Mouse (Mus musculus) lung, postnatal 10 days (tissue): Measurements from ENCODE around the gene Ccdc167.

Experiments
- DNase-seq: peaks from one replicate; pipeline ENCODE4 v3.0.0; 2021

Ccdc167 gene

DNA sequence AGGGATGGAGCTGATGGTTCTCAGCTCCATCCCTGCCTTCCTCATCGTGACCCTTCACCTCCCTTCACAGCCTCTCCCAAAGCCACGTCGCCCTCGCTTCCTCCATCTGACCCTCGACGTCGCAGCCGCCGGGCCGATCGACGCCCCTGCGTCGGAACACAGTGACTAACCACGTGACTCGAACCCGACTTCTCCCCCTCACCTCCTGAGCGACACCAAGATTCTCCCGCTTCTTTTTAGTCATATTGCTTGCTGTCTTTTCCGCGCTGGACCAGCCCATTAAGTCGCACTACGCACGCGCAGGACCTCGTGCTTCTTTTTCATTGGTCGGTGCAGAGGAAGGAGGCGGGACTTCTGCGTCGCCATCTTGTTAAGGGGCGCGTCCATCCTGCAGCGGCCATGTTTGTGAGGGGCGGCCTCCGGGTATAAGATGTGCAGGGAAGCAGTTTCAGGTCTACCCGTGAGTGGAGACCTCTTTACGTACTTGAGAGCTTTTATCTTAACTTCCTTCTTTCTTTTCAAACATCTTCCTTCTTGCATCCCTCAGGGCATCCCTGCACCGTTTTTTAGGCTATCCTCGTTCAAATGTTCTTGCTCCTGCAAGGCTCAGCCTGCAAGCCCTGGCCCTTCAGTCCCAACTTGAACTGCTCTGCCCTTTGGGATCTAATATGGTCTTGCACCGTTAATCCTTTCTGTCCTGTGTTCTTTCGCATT is at the start of gene Ccdc167:
TSS of gene Ccdc167 (minus strand) at position 313 of the 714 bp plus-strand sequence.
- DNase-seq, result peak; percentile 97

DNA sequence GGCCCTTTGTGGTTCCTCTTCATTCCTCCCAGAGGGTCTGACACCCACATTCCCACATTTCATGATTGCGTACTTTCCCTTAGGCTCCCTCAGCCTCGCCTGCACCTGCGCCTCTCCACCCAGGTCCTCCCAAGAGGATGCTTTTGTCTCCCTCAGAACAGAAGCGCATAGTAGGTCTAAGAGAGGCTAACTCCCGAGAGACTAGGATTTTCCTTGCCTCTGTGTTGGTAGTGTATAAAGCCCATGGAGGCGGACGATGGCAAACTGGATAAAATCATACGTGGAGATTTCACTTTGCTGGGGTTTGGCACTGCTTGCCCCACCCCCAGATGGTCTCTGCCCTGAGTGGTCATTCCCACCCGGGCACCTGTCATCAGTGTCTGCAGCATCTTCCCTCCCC is 48.5 kb upstream of the Ccdc167 start:
- DNase-seq, result no peak

DNA sequence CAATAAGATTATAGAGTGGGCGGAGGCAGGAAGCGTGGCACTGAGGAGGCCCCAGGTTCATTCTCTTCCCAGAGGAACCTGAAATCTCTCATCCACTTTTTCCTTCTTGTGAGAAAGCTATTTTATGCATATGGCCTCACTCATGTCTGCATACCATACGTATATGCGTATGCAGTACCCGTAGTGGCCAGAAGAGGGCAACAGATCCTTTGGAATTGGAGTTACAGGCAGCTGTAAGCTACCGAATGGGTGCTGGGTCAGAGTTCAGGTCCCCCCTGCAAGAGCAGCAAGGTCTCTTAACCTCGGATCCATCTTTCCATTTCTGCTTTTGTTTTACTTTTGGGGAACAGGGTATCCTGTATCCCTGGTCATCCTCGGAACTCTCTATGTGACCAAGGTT is 45.7 kb upstream of the Ccdc167 start:
- DNase-seq, result peak; percentile 41

- DNase-seq, result peak; percentile 8
Measured at GRCm38 (mm10) chr17:29761938-29762337, 45.1 kb upstream of the Ccdc167 start.

- DNase-seq, result peak; percentile 41
Measured at GRCm38 (mm10) chr17:29760404-29761375, 43.8 kb upstream of the Ccdc167 start.

GRCm38 (mm10) chr17:29759963-29760362 is 43.1 kb upstream of the Ccdc167 start:
- no peak for DNase-seq

GRCm38 (mm10) chr17:29756381-29756780 is 39.5 kb upstream of the Ccdc167 start:
- DNase-seq, result peak; percentile 12

DNA sequence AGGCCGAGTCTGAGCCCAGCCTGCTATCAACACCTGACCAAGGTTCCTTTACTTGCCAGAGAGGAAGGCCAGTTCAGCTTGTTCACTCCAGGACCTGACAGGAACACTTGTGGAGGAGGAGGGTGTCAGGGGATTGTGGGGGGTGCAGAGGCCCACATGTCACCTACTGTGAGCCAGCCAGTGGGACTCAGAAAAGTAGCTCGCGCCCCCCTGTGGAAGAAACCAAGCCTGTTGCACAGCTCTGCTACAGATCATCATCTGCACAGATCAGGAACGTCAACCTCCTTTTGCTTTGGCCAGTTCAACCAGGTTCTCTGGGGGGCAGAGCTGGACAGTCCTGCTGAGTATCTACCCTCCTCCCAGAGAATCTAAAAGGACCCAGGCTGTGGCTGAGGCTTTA is 37.7 kb upstream of the Ccdc167 start:
- no peak for DNase-seq

GRCm38 (mm10) chr17:29747466-29747865 is 30.6 kb upstream of the Ccdc167 start:
- DNase-seq, result no peak

DNA sequence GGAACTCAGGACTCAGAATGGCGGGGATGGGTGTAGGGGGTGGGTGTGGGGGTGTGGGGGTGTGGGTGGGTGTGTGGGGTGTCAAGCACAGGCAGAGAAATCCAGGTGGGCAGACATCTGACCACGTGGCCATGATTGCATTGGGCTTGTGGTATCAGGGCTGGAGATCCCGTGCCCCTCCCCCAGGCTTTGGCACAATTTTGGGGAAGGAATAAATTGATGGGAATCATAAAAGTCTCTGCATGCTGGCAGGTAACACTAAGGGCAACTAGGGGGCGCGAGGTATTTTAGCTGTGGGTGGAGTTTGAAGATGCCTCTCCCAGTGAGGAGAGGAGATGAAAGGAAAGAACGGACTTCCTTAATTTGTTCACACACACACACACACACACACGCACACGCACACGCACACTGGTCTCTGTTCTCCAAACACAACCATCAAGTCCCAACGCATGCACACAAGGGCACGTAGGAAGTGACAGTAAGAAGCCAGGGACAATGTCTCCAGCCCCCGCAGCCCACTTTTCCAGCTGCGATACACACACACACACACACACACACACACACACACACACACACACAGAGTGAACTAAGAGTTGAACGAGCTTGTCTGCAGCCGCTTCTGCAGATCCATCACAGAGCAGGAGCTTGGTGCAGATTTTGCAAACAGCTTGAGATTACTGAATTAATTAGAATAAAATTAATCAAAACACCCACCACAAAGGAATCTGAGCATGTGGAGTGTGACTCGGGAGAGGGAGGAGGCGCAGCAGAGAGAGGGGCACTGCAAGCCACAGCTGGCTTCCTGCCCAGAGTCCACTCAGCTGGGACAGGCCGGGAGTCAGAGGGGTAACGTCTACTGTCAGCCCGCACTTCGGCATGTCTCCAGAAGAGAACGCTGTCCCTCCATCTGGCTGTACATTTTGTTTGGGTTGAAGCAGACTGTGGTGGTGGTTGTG is 21.3 kb upstream of the Ccdc167 start:
- DNase-seq, result peak; percentile 85

DNA sequence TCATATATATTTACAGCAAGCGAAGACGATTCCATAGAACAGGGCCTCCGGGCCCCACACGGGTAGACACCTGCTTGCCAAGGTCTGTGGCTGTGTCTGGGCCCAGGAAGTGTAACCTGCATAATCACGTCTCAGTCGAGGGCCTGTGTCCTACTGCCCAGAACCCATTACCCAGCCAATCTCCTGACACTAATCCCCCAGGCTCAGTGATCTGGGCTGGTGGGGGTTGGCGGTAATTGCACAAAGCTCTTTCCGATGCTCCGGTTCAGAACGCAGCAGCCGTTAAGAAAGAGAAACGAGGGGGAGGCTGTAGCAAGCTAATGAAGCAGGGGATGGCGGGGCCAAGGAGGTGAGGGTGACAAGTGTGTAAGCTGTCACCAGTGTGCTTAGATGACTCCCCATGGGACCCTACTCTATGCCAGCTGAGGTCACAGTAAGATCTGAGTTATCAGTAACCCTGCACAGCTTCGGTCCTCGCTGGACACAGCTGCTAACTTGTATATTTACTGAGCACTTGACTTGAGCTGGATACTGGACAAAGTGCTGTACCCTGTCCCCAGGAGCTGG is 19.7 kb upstream of the Ccdc167 start:
- DNase-seq, result no peak

DNA sequence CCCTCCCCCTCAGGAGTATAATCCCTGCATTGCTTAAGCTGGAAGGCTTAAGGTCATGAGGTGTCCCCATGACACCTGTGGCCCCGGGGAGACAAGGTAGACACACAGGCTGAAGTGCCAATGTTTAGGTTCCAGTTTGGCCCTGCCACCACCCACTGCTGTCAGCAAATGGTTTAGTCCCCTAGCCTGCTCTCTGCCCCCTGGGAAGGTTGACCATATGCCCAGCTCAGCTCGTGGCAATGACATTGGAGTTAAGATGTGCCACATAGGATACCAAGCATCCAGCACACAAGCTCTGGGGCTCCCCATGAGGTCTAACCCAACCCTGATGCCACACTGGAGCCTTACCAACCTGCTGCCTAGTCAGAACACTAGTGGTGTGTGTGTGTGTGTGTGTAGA is 15.7 kb upstream of the Ccdc167 start:
- DNase-seq, result no peak

GRCm38 (mm10) chr17:29731953-29732325 is 15.1 kb upstream of the Ccdc167 start:
- DNase-seq, result no peak

DNA sequence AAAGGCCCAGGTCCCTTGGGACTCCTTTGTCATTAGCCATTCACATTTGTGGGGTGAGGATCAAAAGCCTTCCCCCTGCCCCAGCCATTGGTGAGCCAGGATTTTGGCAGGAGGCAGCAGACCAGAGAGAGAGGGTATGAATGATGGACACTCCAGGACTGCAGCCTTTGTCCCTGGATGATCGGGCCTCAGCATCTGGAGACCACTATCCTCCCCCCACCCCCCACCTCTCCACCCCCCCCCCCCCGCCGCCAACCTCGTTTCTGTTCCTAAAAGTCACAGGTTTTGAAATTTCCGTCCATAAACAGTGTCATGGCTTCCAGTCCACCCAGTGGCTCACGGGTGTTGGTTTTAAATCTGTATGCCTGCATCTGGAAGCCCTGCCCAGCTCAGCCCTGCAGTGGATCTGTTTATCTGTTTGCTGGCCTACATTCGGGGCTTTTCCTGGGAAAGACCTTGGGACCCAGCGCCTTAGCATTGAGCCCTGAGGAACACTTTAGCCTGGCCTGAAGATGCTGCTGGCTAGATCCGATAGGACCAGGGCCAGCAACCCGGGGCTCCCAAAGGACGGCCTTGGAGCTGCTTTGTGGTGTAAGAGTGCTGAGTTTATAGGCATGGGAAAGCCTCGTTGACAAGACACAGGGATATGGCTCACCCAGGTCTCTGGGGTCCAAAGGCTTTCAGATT is 14.6 kb upstream of the Ccdc167 start:
- DNase-seq, result no peak

DNA sequence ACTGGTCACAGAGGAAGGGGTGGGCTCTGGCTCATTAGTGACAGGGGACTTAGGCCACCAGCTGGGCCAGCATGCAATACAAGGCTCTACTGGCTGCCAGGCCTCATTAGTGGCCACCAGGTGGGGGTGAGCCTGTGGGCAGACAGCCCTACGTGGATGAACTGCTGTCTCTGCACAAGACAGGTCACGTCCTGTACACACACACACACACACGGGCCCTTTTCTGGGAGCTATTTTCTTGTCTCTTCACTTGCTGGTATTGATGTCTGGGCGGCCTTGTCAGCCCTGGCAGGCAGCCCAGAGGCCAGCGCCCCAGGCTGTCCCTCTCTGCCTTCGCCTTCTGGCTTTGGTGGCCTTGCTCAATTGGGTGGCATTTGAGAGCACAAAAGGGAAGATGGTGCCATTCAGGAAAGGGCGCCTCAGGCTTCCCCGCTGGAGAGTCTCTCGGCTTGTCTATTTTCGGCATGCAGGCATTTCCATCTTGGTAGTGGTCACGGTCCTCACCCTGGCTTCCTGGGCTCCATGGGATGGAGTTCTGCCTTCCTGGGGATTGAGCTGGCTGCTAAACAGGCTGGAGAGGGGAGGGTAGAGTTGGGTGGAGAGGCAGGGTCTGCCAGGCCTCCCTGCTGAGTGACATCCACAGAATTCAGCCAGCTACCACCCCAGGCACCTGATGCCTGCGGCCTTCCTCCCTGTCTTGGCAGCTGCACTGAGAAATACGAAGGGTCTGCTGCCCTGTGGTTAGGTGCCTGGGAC is 13.8 kb upstream of the Ccdc167 start:
- no peak for DNase-seq

GRCm38 (mm10) chr17:29728082-29728481 is 11.2 kb upstream of the Ccdc167 start:
- no peak for DNase-seq

GRCm38 (mm10) chr17:29725027-29725620 is 8.3 kb upstream of the Ccdc167 start:
- no peak for DNase-seq

- no peak for DNase-seq
Measured at GRCm38 (mm10) chr17:29724610-29725009, 7.8 kb upstream of the Ccdc167 start.

DNA sequence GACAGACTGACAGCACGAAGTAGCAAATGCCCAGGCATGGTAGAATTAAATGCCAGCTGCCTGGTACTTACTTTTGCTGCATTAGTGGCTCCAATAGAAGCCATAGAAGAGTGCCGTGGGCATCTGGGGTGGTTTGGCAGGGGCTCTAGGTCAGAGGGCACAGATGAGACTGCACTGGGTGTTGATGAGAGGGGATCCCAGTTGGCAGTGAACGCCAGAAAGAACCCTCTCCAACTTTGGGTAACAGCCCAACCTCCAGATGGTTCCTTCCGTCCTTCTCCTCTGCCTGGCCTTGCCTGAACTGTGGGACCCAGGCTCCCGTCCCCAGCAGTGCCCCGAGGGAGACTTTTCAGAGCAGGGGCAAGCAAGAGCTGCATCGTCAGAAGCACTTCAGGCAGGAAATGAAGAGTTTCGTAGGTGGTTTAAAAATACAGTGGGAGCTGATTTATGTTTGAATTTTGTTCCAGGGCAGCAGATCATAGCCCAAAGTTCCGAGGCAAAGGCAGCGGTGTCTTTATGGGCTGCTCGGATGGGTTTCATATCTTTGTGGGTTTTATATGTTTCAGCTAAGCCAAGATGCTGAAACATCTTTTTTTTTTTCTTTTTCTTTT is 4.0 kb upstream of the Ccdc167 start:
- no peak for DNase-seq
